Mouse (Mus musculus) CH12.LX (cell line): ENCODE data around the gene Spaar. TPM values are rescaled to one million over a fixed set of nuclear protein-coding genes. Genes with fewer than 3 reads are reported as not detected.
A peak's percentile ranks its signal among the peaks of the same experiment; 100 is the strongest.

Experiments
- DNase-seq: peaks from one replicate; pipeline ENCODE4 v3.0.0-alpha.2; 2013; ENCODE audit errors: extremely low read depth
- H3K27ac ChIP-seq: 2 replicates; pipeline ENCODE4 v1.5.1; 2012; ENCODE audit warnings: low read depth, mild to moderate bottlenecking, control low read depth, moderate library complexity; ENCODE audit not compliant: insufficient read depth
- H3K27me3 ChIP-seq: replicated peaks from 2 replicates; pipeline ENCODE3; 2012; ENCODE audit warnings: inconsistent platforms
- H3K36me3 ChIP-seq, 2 experiments: replicated peaks in 1 of 2; 2 replicates each; pipeline versions ENCODE3 to v1.6.1; 2012; ENCODE audit warnings: inconsistent platforms in 1 of 2, low read length in 1 of 2, mild to moderate bottlenecking in 1 of 2, mixed read lengths in 1 of 2, moderate library complexity in 1 of 2; ENCODE audit not compliant: control insufficient read depth in 1 of 2, insufficient read depth in 1 of 2
- H3K4me1 ChIP-seq, 2 experiments: 2 replicates each; pipeline ENCODE4 v1.6.1; 2012; ENCODE audit warnings: inconsistent platforms in 1 of 2, moderate library complexity in 1 of 2; ENCODE audit not compliant: insufficient read depth in 2 of 2, control insufficient read depth in 1 of 2
- H3K4me2 ChIP-seq: 2 replicates; pipeline ENCODE4 v1.6.1; 2012; ENCODE audit warnings: low read depth, mild to moderate bottlenecking, control low read depth; ENCODE audit not compliant: poor library complexity, insufficient read depth, severe bottlenecking
- H3K4me3 ChIP-seq, 3 experiments: fragments of 150-350 bp in 1 of 3; sonication (generic) in 1 of 3; replicated peaks in 1 of 3; 2 replicates each; pipeline versions ENCODE3 to v1.5.1; 2011 to 2012; ENCODE audit warnings: low read depth in 2 of 3, low read length in 2 of 3, mild to moderate bottlenecking in 2 of 3, moderate library complexity in 2 of 3, control low read depth in 1 of 3, improper control_type of control experiment in 1 of 3, inconsistent platforms in 1 of 3, mixed read lengths in 1 of 3; ENCODE audit not compliant: poor library complexity in 1 of 3
- H3K79me2 ChIP-seq: replicated peaks from 2 replicates; pipeline ENCODE4 v1.6.1; 2012; ENCODE audit warnings: mild to moderate bottlenecking, moderate library complexity; ENCODE audit not compliant: control insufficient read depth, poor library complexity, insufficient read depth, severe bottlenecking; ENCODE audit errors: extremely low read depth
- H3K9ac ChIP-seq: 2 replicates; pipeline ENCODE4 v1.6.1; 2012; ENCODE audit warnings: low read depth, mild to moderate bottlenecking, control low read depth, moderate library complexity; ENCODE audit not compliant: insufficient read depth
- H3K9me3 ChIP-seq: replicated peaks from 2 replicates; pipeline ENCODE3; 2012; ENCODE audit warnings: low read length, inconsistent platforms, mixed read lengths
- CHD2 ChIP-seq: IDR thresholded peaks from 2 replicates; pipeline ENCODE4 v1.6.1; 2011; ENCODE audit warnings: low read length, improper control_type of control experiment
- CTCF ChIP-seq, 2 experiments: IDR thresholded peaks in 1 of 2; conservative IDR thresholded peaks in 1 of 2; 2 replicates each; pipeline ENCODE4 v1.5.1; 2011 to 2012; ENCODE audit warnings: low read depth in 2 of 2, low read length in 2 of 2, improper control_type of control experiment in 1 of 2, inconsistent platforms in 1 of 2, mild to moderate bottlenecking in 1 of 2, moderate library complexity in 1 of 2
- ELF1 ChIP-seq: IDR thresholded peaks from 2 replicates; pipeline ENCODE4 v1.6.1; 2014; ENCODE audit warnings: low read depth, mild to moderate bottlenecking, inconsistent platforms, low read length, improper control_type of control experiment
- GABPA ChIP-seq: IDR thresholded peaks from 2 replicates; pipeline ENCODE4 v1.6.1; 2012; ENCODE audit warnings: low read depth, low read length, improper control_type of control experiment, inconsistent platforms; ENCODE audit not compliant: insufficient replicate concordance
- HCFC1 ChIP-seq: IDR thresholded peaks from 2 replicates; pipeline ENCODE4 v1.6.1; 2012; ENCODE audit warnings: low read depth, mild to moderate bottlenecking, inconsistent platforms, low read length, improper control_type of control experiment
- IRF4 ChIP-seq: IDR thresholded peaks from 2 replicates; pipeline ENCODE4 v1.6.1; 2014; ENCODE audit warnings: low read depth, mild to moderate bottlenecking, inconsistent platforms, low read length, improper control_type of control experiment
- JUN ChIP-seq: IDR thresholded peaks from 2 replicates; pipeline ENCODE4 v1.6.1; 2011; ENCODE audit warnings: low read depth, mild to moderate bottlenecking, low read length, improper control_type of control experiment, moderate library complexity; ENCODE audit not compliant: insufficient read depth
- MAZ ChIP-seq: IDR thresholded peaks from 2 replicates; pipeline ENCODE4 v1.6.1; 2012; ENCODE audit warnings: low read depth, mild to moderate bottlenecking, inconsistent platforms, low read length, improper control_type of control experiment, moderate library complexity
- MEF2A ChIP-seq: IDR thresholded peaks from 2 replicates; pipeline ENCODE4 v1.6.1; 2014; ENCODE audit warnings: low read depth, mild to moderate bottlenecking, inconsistent platforms, low read length, improper control_type of control experiment, borderline replicate concordance
- MYC ChIP-seq: IDR thresholded peaks from 2 replicates; pipeline ENCODE4 v1.6.1; 2011; ENCODE audit warnings: low read depth, mild to moderate bottlenecking, improper control_type of control experiment, low read length
- PAX5 ChIP-seq: IDR thresholded peaks from 2 replicates; pipeline ENCODE4 v1.6.1; 2012; ENCODE audit warnings: low read length, inconsistent platforms, mixed read lengths
- RAD21 ChIP-seq: IDR thresholded peaks from 2 replicates; pipeline ENCODE4 v1.6.1; 2011; ENCODE audit warnings: low read depth, mild to moderate bottlenecking, low read length, improper control_type of control experiment, moderate library complexity
- RCOR1 ChIP-seq: conservative IDR thresholded peaks from 2 replicates; pipeline ENCODE4 v1.6.1; 2012; ENCODE audit warnings: low read depth, mild to moderate bottlenecking, inconsistent platforms, low read length, improper control_type of control experiment
- SIN3A ChIP-seq: IDR thresholded peaks from 2 replicates; pipeline ENCODE4 v1.6.1; 2012; ENCODE audit warnings: low read length, improper control_type of control experiment, inconsistent platforms
- TBP ChIP-seq: conservative IDR thresholded peaks from 2 replicates; pipeline ENCODE4 v1.6.1; 2011; ENCODE audit warnings: low read depth, low read length, improper control_type of control experiment
- TCF12 ChIP-seq: IDR thresholded peaks from 2 replicates; pipeline ENCODE4 v1.6.1; 2014; ENCODE audit warnings: low read depth, mild to moderate bottlenecking, inconsistent platforms, low read length, improper control_type of control experiment
- UBTF ChIP-seq: IDR thresholded peaks from 2 replicates; pipeline ENCODE4 v1.6.1; 2012; ENCODE audit warnings: low read depth, mild to moderate bottlenecking, inconsistent platforms, low read length, improper control_type of control experiment, moderate library complexity
- USF1 ChIP-seq: IDR thresholded peaks from 2 replicates; pipeline ENCODE4 v1.6.1; 2014; ENCODE audit warnings: low read depth, mild to moderate bottlenecking, inconsistent platforms, low read length, improper control_type of control experiment
- ZNF384 ChIP-seq: IDR thresholded peaks from 2 replicates; pipeline ENCODE4 v1.6.1; 2012; ENCODE audit warnings: low read depth, low read length, improper control_type of control experiment, inconsistent platforms
- dilution Hi-C: fragments of 300-500 bp; cut with MboI; formaldehyde crosslinking; loops from 2 replicates; pipeline ENCODE4 v1.14.3; 2020; ENCODE audit warnings: low sequenced_read_pairs; ENCODE audit not compliant: extremely low pct_unique_long_range_greater_than_20kb, extremely low pct_ligation_motif_present
- in situ Hi-C: fragments of 300-500 bp; cut with MboI; formaldehyde crosslinking; loops from 3 replicates; pipeline ENCODE4 v1.14.3; 2019; ENCODE audit warnings: low sequenced_read_pairs, low pct_ligation_motif_present, low pct_unique_long_range_greater_than_20kb, mixed read lengths
- polyA plus RNA-seq: library from polyadenylated mRNA; unstranded; fragments of >175 nt; gene quantifications from 2 replicates; pipeline ENCODE4 v1.2.1, GENCODE M21; 2012; ENCODE audit warnings: low read depth; ENCODE audit not compliant: insufficient read length
- total RNA-seq, 2 experiments: library from RNA; depleted of rRNA; stranded (reverse); fragments of 300-350 nt in 1 of 2; fragments of >200 nt in 1 of 2; gene quantifications; 2 replicates each; pipeline ENCODE4 v1.2.3; 2012 to 2014

The Spaar gene
- total and polyA plus RNA-seq, 3 experiments = not detected

GRCm38 (mm10) chr4:43768341-43768740, 38.5 kb downstream of the Spaar start:
- Histone ChIP-seq H3K27me3 (peaks cover 57% of the 10 kb centered on the region), H3K9ac (no peak overlapping the region), H3K9me3 (peaks cover 16% of the 10 kb centered on the region), H3K79me2 (no peaks in the 10 kb centered on the region), H3K36me3 (no peaks in the 10 kb centered on the region), H3K4me3 (no peak overlapping the region), H3K4me1 (no peaks in the 10 kb centered on the region), H3K27ac (no peak overlapping the region), H3K4me2 (no peak overlapping the region)
- TF ChIP-seq TCF12 (no peak), ELF1 (no peak), SIN3A (no peak), USF1 (no peak)
- dilution Hi-C loops (no loop called here), in situ Hi-C loops (no loop called here)
- no peak for DNase-seq

DNA sequence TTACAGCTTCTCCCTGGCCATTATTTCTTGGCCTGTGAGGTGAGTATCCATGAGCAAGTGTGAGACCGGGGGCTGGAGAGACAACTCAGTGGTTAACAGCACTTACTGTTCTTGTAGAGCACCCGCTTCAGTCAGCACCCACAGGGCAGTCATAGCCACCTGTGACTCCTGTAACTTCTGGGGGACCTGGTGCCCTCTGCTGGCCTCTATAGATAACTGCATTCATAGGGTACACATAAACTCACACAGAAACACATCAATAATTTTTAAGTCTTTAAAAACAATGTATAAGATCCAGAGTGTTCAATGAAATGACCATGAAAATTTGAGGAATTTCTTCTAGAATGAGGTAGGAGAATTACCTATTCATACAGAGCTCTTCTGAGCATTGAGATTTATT, 39.5 kb downstream of the Spaar start:
- Histone ChIP-seq H3K9me3 (peaks cover 14% of the 10 kb centered on the region), H3K36me3 (no peaks in the 10 kb centered on the region), H3K4me1 (no peaks in the 10 kb centered on the region), H3K9ac (no peak overlapping the region), H3K27ac (no peak overlapping the region), H3K4me2 (no peak overlapping the region), H3K79me2 (no peaks in the 10 kb centered on the region), H3K4me3 (no peak overlapping the region), H3K27me3 (peaks cover 62% of the 10 kb centered on the region)
- dilution Hi-C loops = no loop called here
- in situ Hi-C loops = no loop called here
- no peak for TF ChIP-seq MEF2A
- 0 out of 4 replicates have a peak, but pooled peaks of 1 of the 2 experiments have one; percentile 21 for TF ChIP-seq CTCF (conservative IDR thresholded peaks at IDR 0.05 in 1 of 2, IDR thresholded peaks at IDR 0.05 in 1 of 2; ENCODE audit: low read depth in 2 of 2, low read length in 2 of 2)
- no peak for DNase-seq

GRCm38 (mm10) chr4:43770909-43771308, 41.1 kb downstream of the Spaar start, which contains the start of gene Olfr159:
Gene Olfr159, minus strand, starts transcription at chr4:43771009.
- H3K27ac ChIP-seq = no peak within 1 kb of the TSS
- no peaks in the 10 kb centered on the region for H3K36me3 ChIP-seq
- DNase-seq = no peak
- in situ Hi-C loops = no loop called here
- no peaks in the 10 kb centered on the region for H3K79me2 ChIP-seq
- no peak within 1 kb of the TSS for H3K9ac ChIP-seq
- H3K4me3 ChIP-seq = no peak within 1 kb of the TSS
- peaks cover 4% of the 10 kb centered on the region for H3K9me3 ChIP-seq
- no peaks in the 10 kb centered on the region for H3K4me1 ChIP-seq
- H3K4me2 ChIP-seq = no peak within 1 kb of the TSS
- dilution Hi-C loops = no loop called here
- H3K27me3 ChIP-seq = peaks cover 63% of the 10 kb centered on the region
- TF ChIP-seq PAX5 (no peak), JUN (no peak), SIN3A (no peak), IRF4 (no peak), ELF1 (no peak), MAZ (no peak), MYC (no peak), GABPA (no peak), UBTF (no peak), CHD2 (no peak), RCOR1 (no peak), TBP (no peak), RAD21 (no peak), ZNF384 (no peak), HCFC1 (no peak)
